Mouse (Mus musculus) cerebellum, adult 2 months (tissue): ENCODE results near the gene Gm11020.

Source experiments
- CTCF ChIP-seq: fragments of 200-500 bp; IDR thresholded peaks from 2 replicates; pipeline ENCODE4 v1.5.1; 2011; ENCODE audit warnings: low read depth, mild to moderate bottlenecking, control low read depth, low read length, moderate library complexity, borderline replicate concordance; ENCODE audit not compliant: insufficient read depth
- POLR2A ChIP-seq: fragments of 200-500 bp; IDR thresholded peaks from 2 replicates; pipeline ENCODE4 v1.6.1; 2011; ENCODE audit warnings: low read length, control low read depth, borderline replicate concordance; ENCODE audit not compliant: insufficient read depth

DNA sequence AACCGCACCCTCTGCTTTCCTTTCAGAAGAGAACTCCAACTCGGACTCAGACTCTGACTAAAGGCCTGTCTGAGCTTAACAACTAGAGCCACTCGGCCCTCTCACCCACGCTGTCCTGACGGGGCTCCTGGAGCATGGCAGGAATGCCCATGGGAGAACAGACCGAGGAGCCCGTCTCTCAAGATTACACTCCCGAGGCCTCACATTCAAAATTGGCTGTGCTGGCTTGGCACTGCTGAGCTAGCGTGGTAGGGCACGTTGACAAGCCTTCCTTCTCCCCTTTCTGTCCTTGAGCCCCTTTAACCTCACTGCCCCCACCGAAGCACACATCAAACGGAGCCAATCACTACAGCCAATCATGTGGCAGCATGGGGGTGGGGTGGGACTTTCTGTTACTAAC, 25.3 kb downstream of the Gm11020 start:
- TF ChIP-seq CTCF (no peak), POLR2A (no peak)
